Mouse (Mus musculus) MEL (cell line): ENCODE results near the gene Impad1. TPM values are rescaled to one million over a fixed set of nuclear protein-coding genes. Genes with fewer than 3 reads are reported as not detected.
A peak's percentile ranks its signal among the peaks of the same experiment; 100 is the strongest.

Experiments
- DNase-seq: peaks from one replicate; pipeline ENCODE4 v3.0.0; 2011; ENCODE audit warnings: low read depth, low spot score
- H3K27ac ChIP-seq: 2 replicates; pipeline ENCODE4 v1.5.1; 2012; ENCODE audit warnings: low read depth, mild to moderate bottlenecking, control low read depth, low read length, moderate library complexity; ENCODE audit not compliant: control insufficient read depth
- H3K27me3 ChIP-seq, 2 experiments: fragments of 150-350 bp in 1 of 2; sonication (generic) in 1 of 2; 2 replicates each; pipeline ENCODE4 v1.6.1; 2012; ENCODE audit warnings: low read length in 2 of 2, mild to moderate bottlenecking in 2 of 2, improper control_type of control experiment in 1 of 2, moderate library complexity in 1 of 2; ENCODE audit not compliant: insufficient read depth in 2 of 2, control insufficient read depth in 1 of 2
- H3K36me3 ChIP-seq, 2 experiments: 2 replicates each; pipeline ENCODE4 v1.6.1; 2012 to 2014; ENCODE audit warnings: low read length in 2 of 2, improper control_type of control experiment in 1 of 2, inconsistent platforms in 1 of 2, mild to moderate bottlenecking in 1 of 2; ENCODE audit not compliant: insufficient read depth in 2 of 2, control insufficient read depth in 1 of 2
- H3K4me1 ChIP-seq, 2 experiments: fragments of 150-350 bp in 1 of 2; sonication (generic) in 1 of 2; 2 replicates each; pipeline ENCODE4 v1.6.1; 2012; ENCODE audit warnings: low read length in 2 of 2, improper control_type of control experiment in 1 of 2, mild to moderate bottlenecking in 1 of 2; ENCODE audit not compliant: insufficient read depth in 2 of 2, control insufficient read depth in 1 of 2
- H3K4me3 ChIP-seq, 2 experiments: fragments of 150-350 bp in 1 of 2; sonication (generic) in 1 of 2; 2 replicates each; pipeline ENCODE4 v1.5.1; 2012; ENCODE audit warnings: low read depth in 2 of 2, low read length in 2 of 2, mild to moderate bottlenecking in 2 of 2, moderate library complexity in 2 of 2, control low read depth in 1 of 2, improper control_type of control experiment in 1 of 2; ENCODE audit not compliant: control insufficient read depth in 1 of 2, insufficient read depth in 1 of 2
- H3K79me2 ChIP-seq: 2 replicates; pipeline ENCODE4 v1.6.1; 2012; ENCODE audit warnings: mild to moderate bottlenecking, low read length, moderate library complexity; ENCODE audit not compliant: control insufficient read depth, poor library complexity, insufficient read depth
- H3K9ac ChIP-seq: 2 replicates; pipeline ENCODE4 v1.6.1; 2012; ENCODE audit warnings: low read depth, mild to moderate bottlenecking, control low read depth, low read length, moderate library complexity; ENCODE audit not compliant: control insufficient read depth, poor library complexity, severe bottlenecking
- H3K9me3 ChIP-seq: fragments of 150-350 bp; sonication (generic); replicated peaks from 2 replicates; pipeline ENCODE4 v1.6.1; 2012; ENCODE audit warnings: mild to moderate bottlenecking, low read length, improper control_type of control experiment, moderate library complexity; ENCODE audit not compliant: insufficient read depth
- BHLHE40 ChIP-seq: IDR thresholded peaks from 2 replicates; pipeline ENCODE4 v1.6.1; 2012; ENCODE audit warnings: low read depth, mild to moderate bottlenecking, inconsistent platforms, low read length, improper control_type of control experiment, borderline replicate concordance
- CTCF ChIP-seq, 3 experiments: IDR thresholded peaks in 2 of 3; conservative IDR thresholded peaks in 1 of 3; 2 replicates each; pipeline ENCODE4 v1.5.1; 2011 to 2012; ENCODE audit warnings: low read length in 3 of 3, low read depth in 2 of 3, mild to moderate bottlenecking in 2 of 3, improper control_type of control experiment in 1 of 3, inconsistent platforms in 1 of 3, mixed read lengths in 1 of 3, moderate library complexity in 1 of 3; ENCODE audit not compliant: control insufficient read depth in 1 of 3, insufficient read depth in 1 of 3, poor library complexity in 1 of 3, severe bottlenecking in 1 of 3
- E2F4 ChIP-seq: IDR thresholded peaks from 2 replicates; pipeline ENCODE4 v1.6.1; 2011; ENCODE audit warnings: low read depth, low read length, improper control_type of control experiment, borderline replicate concordance
- ELF1 ChIP-seq: IDR thresholded peaks from 2 replicates; pipeline ENCODE4 v1.6.1; 2014; ENCODE audit warnings: low read depth, mild to moderate bottlenecking, inconsistent platforms, low read length, improper control_type of control experiment, moderate library complexity
- EP300 ChIP-seq, 2 experiments: IDR thresholded peaks; 2 replicates each; pipeline ENCODE4 v1.6.1; 2011; ENCODE audit warnings: improper control_type of control experiment in 2 of 2, low read length in 2 of 2, low read depth in 1 of 2, mild to moderate bottlenecking in 1 of 2
- ETS1 ChIP-seq: IDR thresholded peaks from 2 replicates; pipeline ENCODE4 v1.6.1; 2012; ENCODE audit warnings: low read depth, mild to moderate bottlenecking, inconsistent platforms, low read length, improper control_type of control experiment, moderate library complexity
- GABPA ChIP-seq: IDR thresholded peaks from 2 replicates; pipeline ENCODE4 v1.6.1; 2012; ENCODE audit warnings: low read depth, mild to moderate bottlenecking, inconsistent platforms, low read length, improper control_type of control experiment, moderate library complexity
- GATA1 ChIP-seq: IDR thresholded peaks from 2 replicates; pipeline ENCODE4 v1.6.1; 2011; ENCODE audit warnings: low read depth, low read length, improper control_type of control experiment
- HCFC1 ChIP-seq: IDR thresholded peaks from 2 replicates; pipeline ENCODE4 v1.6.1; 2012; ENCODE audit warnings: low read depth, mild to moderate bottlenecking, inconsistent platforms, low read length, improper control_type of control experiment, moderate library complexity
- JUND ChIP-seq: IDR thresholded peaks from 2 replicates; pipeline ENCODE4 v1.6.1; 2011; ENCODE audit warnings: low read depth, mild to moderate bottlenecking, improper control_type of control experiment, low read length
- KAT2A ChIP-seq: conservative IDR thresholded peaks from 2 replicates; pipeline ENCODE4 v1.6.1; 2012; ENCODE audit warnings: low read depth, low read length, improper control_type of control experiment, inconsistent platforms
- MAX ChIP-seq: IDR thresholded peaks from 2 replicates; pipeline ENCODE4 v1.6.1; 2011; ENCODE audit warnings: low read length, improper control_type of control experiment
- MAZ ChIP-seq: IDR thresholded peaks from 2 replicates; pipeline ENCODE4 v1.6.1; 2012; ENCODE audit warnings: low read depth, mild to moderate bottlenecking, inconsistent platforms, low read length, improper control_type of control experiment
- MEF2A ChIP-seq: IDR thresholded peaks from 2 replicates; pipeline ENCODE4 v1.6.1; 2014; ENCODE audit warnings: low read depth, mild to moderate bottlenecking, inconsistent platforms, low read length, improper control_type of control experiment; ENCODE audit not compliant: poor library complexity, insufficient replicate concordance, severe bottlenecking; ENCODE audit errors: extremely low read depth
- MXI1 ChIP-seq: IDR thresholded peaks from 2 replicates; pipeline ENCODE4 v1.6.1; 2011; ENCODE audit warnings: mild to moderate bottlenecking, low read depth, low read length, improper control_type of control experiment
- MYB ChIP-seq: IDR thresholded peaks from 2 replicates; pipeline ENCODE4 v1.6.1; 2011; ENCODE audit warnings: mild to moderate bottlenecking, low read depth, low read length, improper control_type of control experiment
- MYC ChIP-seq: IDR thresholded peaks from 2 replicates; pipeline ENCODE4 v1.6.1; 2011; ENCODE audit warnings: low read depth, mild to moderate bottlenecking, low read length, improper control_type of control experiment, moderate library complexity
- NELFE ChIP-seq: IDR thresholded peaks from 2 replicates; pipeline ENCODE4 v1.6.1; 2011; ENCODE audit warnings: low read depth, low read length, improper control_type of control experiment
- NRF1 ChIP-seq: IDR thresholded peaks from 2 replicates; pipeline ENCODE4 v1.6.1; 2014; ENCODE audit warnings: low read depth, mild to moderate bottlenecking, inconsistent platforms, low read length, improper control_type of control experiment, moderate library complexity; ENCODE audit not compliant: poor library complexity, insufficient read depth, severe bottlenecking
- POLR2A ChIP-seq, 2 experiments: IDR thresholded peaks; 2 replicates each; pipeline ENCODE4 v1.6.1; 2011 to 2012; ENCODE audit warnings: low read length in 2 of 2, mild to moderate bottlenecking in 2 of 2, control low read depth in 1 of 2, improper control_type of control experiment in 1 of 2, low read depth in 1 of 2, moderate library complexity in 1 of 2; ENCODE audit not compliant: control insufficient read depth in 1 of 2, insufficient read depth in 1 of 2, poor library complexity in 1 of 2
- POLR2AphosphoS5 ChIP-seq: IDR thresholded peaks from 2 replicates; pipeline ENCODE4 v1.6.1; 2012; ENCODE audit warnings: low read depth, borderline replicate concordance, mild to moderate bottlenecking, inconsistent platforms, low read length, moderate library complexity, mixed read lengths
- RAD21 ChIP-seq: IDR thresholded peaks from 2 replicates; pipeline ENCODE4 v1.6.1; 2011; ENCODE audit warnings: mild to moderate bottlenecking, low read depth, low read length, improper control_type of control experiment
- RCOR1 ChIP-seq: IDR thresholded peaks from 2 replicates; pipeline ENCODE4 v1.6.1; 2012; ENCODE audit warnings: low read depth, mild to moderate bottlenecking, inconsistent platforms, low read length, improper control_type of control experiment
- SIN3A ChIP-seq: IDR thresholded peaks from 2 replicates; pipeline ENCODE4 v1.6.1; 2012; ENCODE audit warnings: low read length, improper control_type of control experiment, inconsistent platforms
- SMC3 ChIP-seq: IDR thresholded peaks from 2 replicates; pipeline ENCODE4 v1.6.1; 2011; ENCODE audit warnings: low read depth, low read length, improper control_type of control experiment
- TAL1 ChIP-seq: IDR thresholded peaks from 2 replicates; pipeline ENCODE4 v1.6.1; 2012; ENCODE audit warnings: mild to moderate bottlenecking, inconsistent platforms, low read length, moderate library complexity, mixed read lengths
- TBP ChIP-seq: IDR thresholded peaks from 2 replicates; pipeline ENCODE4 v1.8.0; 2011; ENCODE audit warnings: low read depth, low read length, improper control_type of control experiment
- TCF12 ChIP-seq: IDR thresholded peaks from 2 replicates; pipeline ENCODE4 v1.6.1; 2014; ENCODE audit warnings: low read depth, mild to moderate bottlenecking, inconsistent platforms, low read length, improper control_type of control experiment, moderate library complexity
- USF1 ChIP-seq: IDR thresholded peaks from 2 replicates; pipeline ENCODE4 v1.6.1; 2014; ENCODE audit warnings: low read depth, mild to moderate bottlenecking, inconsistent platforms, low read length, improper control_type of control experiment, moderate library complexity
- USF2 ChIP-seq, 2 experiments: IDR thresholded peaks; 2 replicates each; pipeline ENCODE4 v1.6.1; 2011 to 2012; ENCODE audit warnings: improper control_type of control experiment in 2 of 2, low read length in 2 of 2, borderline replicate concordance in 1 of 2, inconsistent platforms in 1 of 2, low read depth in 1 of 2, mild to moderate bottlenecking in 1 of 2; ENCODE audit not compliant: insufficient read depth in 1 of 2
- ZC3H11A ChIP-seq: IDR thresholded peaks from 2 replicates; pipeline ENCODE4 v1.6.1; 2012; ENCODE audit warnings: low read depth, mild to moderate bottlenecking, inconsistent platforms, low read length, improper control_type of control experiment
- ZKSCAN1 ChIP-seq: IDR thresholded peaks from 2 replicates; pipeline ENCODE4 v1.6.1; 2012; ENCODE audit warnings: low read depth, mild to moderate bottlenecking, inconsistent platforms, low read length, improper control_type of control experiment, moderate library complexity
- ZMIZ1 ChIP-seq: IDR thresholded peaks from 2 replicates; pipeline ENCODE4 v1.6.1; 2012; ENCODE audit warnings: low read depth, mild to moderate bottlenecking, inconsistent platforms, low read length, improper control_type of control experiment, moderate library complexity
- ZNF384 ChIP-seq: IDR thresholded peaks from 2 replicates; pipeline ENCODE4 v1.6.1; 2012; ENCODE audit warnings: low read depth, mild to moderate bottlenecking, inconsistent platforms, low read length, improper control_type of control experiment
- polyA plus RNA-seq, 2 experiments: library from polyadenylated mRNA; stranded (reverse) in 1 of 2; unstranded in 1 of 2; fragments of >175 nt in 1 of 2; fragments of >200 nt in 1 of 2; gene quantifications; 2 replicates each; pipeline versions ENCODE4 v1.2.1 to v1.2.4; 2012; ENCODE audit warnings: low replicate concordance in 2 of 2, low read depth in 1 of 2; ENCODE audit not compliant: insufficient read length in 2 of 2, insufficient read depth in 1 of 2, missing spikeins in 1 of 2
- total RNA-seq: library from RNA; depleted of rRNA; stranded (reverse); fragments of 300-350 nt; gene quantifications from 2 replicates; pipeline ENCODE4 v1.2.3, GENCODE M21; 2012

Gene Impad1
- total and polyA plus RNA-seq, 3 experiments = 13.3 to 44.2 (median 21.2) TPM

DNA sequence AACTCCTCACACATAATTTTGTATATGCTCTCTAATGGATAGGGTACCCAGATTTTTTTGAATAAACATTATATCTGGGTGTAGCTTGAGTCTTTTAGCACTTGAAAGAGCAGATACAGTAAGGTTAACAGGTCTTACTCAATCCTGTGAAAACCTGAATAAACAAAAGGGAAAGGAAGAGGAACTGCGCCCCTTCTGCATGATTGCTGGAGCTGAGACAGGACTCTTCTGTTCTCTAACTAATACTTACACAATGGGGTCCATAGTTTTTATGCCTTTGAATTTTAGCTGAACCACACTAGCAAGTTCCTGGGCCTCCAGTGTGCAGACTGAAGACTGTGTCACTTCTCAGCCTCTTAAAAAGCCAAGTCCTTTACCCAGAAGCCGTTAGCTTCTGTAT lies 8.0 kb downstream of the Impad1 start:
- Histone ChIP-seq H3K27me3 (no peaks in the 10 kb centered on the region), H3K9ac (no peak overlapping the region), H3K27ac (no peak overlapping the region)
- TF ChIP-seq MAX (no peak), RAD21 (no peak), MAZ (no peak), NRF1 (no peak), POLR2AphosphoS5 (no peak)
- TF ChIP-seq, all 39 proteins: peak for 0
- DNase-seq = no peak
- Histone ChIP-seq H3K79me2 (peaks cover 45% of the 10 kb centered on the region), H3K4me3 (no peak overlapping the region), H3K9me3 (no peaks in the 10 kb centered on the region), H3K36me3 (peaks cover 9 to 15% of the 10 kb centered on the region in 2 experiments), H3K4me1 (peaks cover 0 to 8% of the 10 kb centered on the region in 2 experiments; a peak in 2 of 4 replicates)

DNA sequence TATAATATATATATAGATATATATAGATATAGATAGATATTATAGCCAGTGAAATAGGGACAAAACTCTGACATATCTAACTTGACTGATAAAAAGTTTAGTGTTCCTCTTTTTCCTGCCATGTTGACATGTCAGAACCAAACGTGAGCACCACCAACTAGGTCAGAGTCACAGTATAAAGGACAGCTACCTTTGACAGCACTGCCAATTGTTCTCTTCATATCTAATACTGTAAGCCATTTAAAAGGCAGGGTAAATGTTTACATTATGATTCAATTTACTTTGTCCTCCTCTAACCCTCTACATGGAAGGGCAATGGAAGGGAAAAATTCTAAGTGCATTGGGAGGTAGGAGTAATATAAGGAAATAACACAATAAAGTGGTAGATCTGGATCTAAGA lies 8.8 kb downstream of the Impad1 start:
- no peak overlapping the region for H3K27ac ChIP-seq
- peaks cover 0 to 6% of the 10 kb centered on the region in 2 experiments; a peak in 2 of 4 replicates for H3K4me1 ChIP-seq
- peaks cover 38% of the 10 kb centered on the region for H3K79me2 ChIP-seq

DNA sequence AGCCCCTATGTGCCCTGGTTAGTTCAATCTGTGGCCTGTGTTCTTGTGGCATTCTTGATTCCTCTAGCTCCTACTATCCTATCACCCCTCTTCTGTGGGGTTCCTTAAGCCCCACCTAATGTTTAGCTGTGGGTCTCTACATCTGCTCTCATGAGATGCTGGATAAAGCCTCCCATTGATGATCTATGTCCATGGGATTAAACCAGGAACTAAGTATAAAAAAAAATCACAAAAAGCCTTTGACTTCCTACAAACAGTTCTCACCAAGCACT lies 9.5 kb downstream of the Impad1 start:
- no peaks in the 10 kb centered on the region for H3K27me3 ChIP-seq
- no peak overlapping the region for H3K9ac ChIP-seq
- DNase-seq = no peak
- H3K4me1 ChIP-seq = peaks cover 0 to 6% of the 10 kb centered on the region in 2 experiments; a peak in 2 of 4 replicates
- H3K79me2 ChIP-seq = peaks cover 38% of the 10 kb centered on the region
- H3K9me3 ChIP-seq = no peaks in the 10 kb centered on the region
- H3K4me3 ChIP-seq = no peak overlapping the region
- peaks cover 6 to 15% of the 10 kb centered on the region in 2 experiments for H3K36me3 ChIP-seq
- no peak overlapping the region for H3K27ac ChIP-seq
- TF ChIP-seq TBP (no peak), USF1 (no peak), ZMIZ1 (no peak), HCFC1 (no peak), ZNF384 (no peak), ETS1 (no peak), SMC3 (no peak), RAD21 (no peak), CTCF (IDR thresholded peaks at IDR 0.05 in 2 of 3, conservative IDR thresholded peaks at IDR 0.05 in 1 of 3; ENCODE audit: control insufficient read depth in 1 of 3, insufficient read depth in 1 of 3, low read depth in 2 of 3, low read length in 3 of 3, poor library complexity in 1 of 3, severe bottlenecking in 1 of 3) (no peak), MYC (no peak), JUND (no peak), GABPA (no peak)

More for the DNA sequence above, 8.8 kb downstream of the Impad1 start:
- H3K27me3 ChIP-seq = no peaks in the 10 kb centered on the region
- no peaks in the 10 kb centered on the region for H3K9me3 ChIP-seq
- peaks cover 6 to 15% of the 10 kb centered on the region in 2 experiments for H3K36me3 ChIP-seq
- TF ChIP-seq USF2 (IDR thresholded peaks at IDR 0.05; ENCODE audit: borderline replicate concordance in 1 of 2, insufficient read depth in 1 of 2, low read depth in 1 of 2, low read length in 2 of 2) (no peak), RCOR1 (no peak), TAL1 (no peak), GATA1 (peak; percentile 23; the same call in 1 of the 2 replicates), KAT2A (no peak), MEF2A (no peak), JUND (no peak), ELF1 (no peak), HCFC1 (no peak), NELFE (no peak), EP300 (IDR thresholded peaks at IDR 0.05; ENCODE audit: low read depth in 1 of 2, low read length in 2 of 2) (no peak), SIN3A (peak; percentile 29; the same call in 1 of the 2 replicates), ZC3H11A (no peak), ZKSCAN1 (no peak), TCF12 (0 out of 2 replicates have a peak, but pooled peaks have one; percentile 4), BHLHE40 (peak; percentile 30; the same call in 1 of the 2 replicates), E2F4 (no peak), ETS1 (no peak), POLR2A (IDR thresholded peaks at IDR 0.05; ENCODE audit: control insufficient read depth in 1 of 2, insufficient read depth in 1 of 2, low read depth in 1 of 2, low read length in 2 of 2, poor library complexity in 1 of 2) (no peak), ZNF384 (no peak), MXI1 (peak; percentile 54; the same call in 1 of the 2 replicates), RAD21 (no peak), MYB (no peak)
- DNase-seq = peak; percentile 49
- H3K9ac ChIP-seq = no peak overlapping the region
- H3K4me3 ChIP-seq = no peak overlapping the region
